Mouse (Mus musculus) left cerebral cortex, adult 18-20 months (tissue): Measurements from ENCODE around the gene Wdr43. TPM values are rescaled to one million over a fixed set of nuclear protein-coding genes. Genes with fewer than 3 reads are reported as not detected.

Experiments used
- DNase-seq, 2 experiments: peaks; one replicate each; pipeline ENCODE4 v3.0.0; 2021 to 2022; ENCODE audit warnings: low spot score in 2 of 2, mixed read lengths in 1 of 2
- total RNA-seq, 2 experiments: library from RNA; stranded (reverse); gene quantifications; 2 replicates each; pipeline ENCODE4 v1.2.3; 2021

Gene Wdr43
- total RNA-seq, 2 experiments from 2014 or later, result 23.2 to 24.5 TPM

DNA sequence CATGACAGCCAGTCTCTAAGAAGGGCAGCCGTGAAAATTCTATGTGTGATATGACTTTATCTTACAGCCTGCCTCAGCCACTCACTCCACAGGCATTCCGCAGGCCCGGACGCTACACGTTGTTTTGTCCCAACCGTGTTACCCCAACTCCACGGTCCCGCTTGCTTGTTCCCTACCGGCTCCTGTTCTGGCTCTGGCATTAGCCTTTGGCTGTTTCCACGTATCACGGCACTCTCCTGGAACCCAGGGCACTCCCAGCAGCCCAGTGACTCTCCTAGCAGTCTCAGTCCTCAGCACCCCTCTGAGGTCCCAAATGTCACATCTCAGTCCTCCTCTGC lies 82.9 kb downstream of the Wdr43 start:
- DNase-seq, result no peak

DNA sequence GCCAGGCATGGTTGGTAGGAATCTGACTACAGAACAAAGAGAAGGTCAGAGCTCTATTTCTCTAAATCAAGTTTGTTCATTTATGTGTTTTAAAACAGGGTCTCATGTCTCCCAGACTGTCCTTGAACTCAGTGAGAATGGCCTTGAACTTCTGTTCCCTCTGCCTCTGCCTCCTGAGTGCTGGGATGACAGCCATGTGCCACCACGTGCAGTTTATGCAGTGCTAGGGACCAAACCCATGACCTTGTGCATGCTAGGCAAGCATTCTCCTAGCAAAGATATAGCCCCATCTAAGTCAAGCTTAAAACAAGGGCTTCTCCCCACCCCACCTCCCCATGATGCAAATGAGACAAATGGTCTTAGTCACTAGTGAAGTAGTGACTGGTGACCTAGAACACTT lies 89.4 kb downstream of the Wdr43 start:
- no peak for DNase-seq

DNA sequence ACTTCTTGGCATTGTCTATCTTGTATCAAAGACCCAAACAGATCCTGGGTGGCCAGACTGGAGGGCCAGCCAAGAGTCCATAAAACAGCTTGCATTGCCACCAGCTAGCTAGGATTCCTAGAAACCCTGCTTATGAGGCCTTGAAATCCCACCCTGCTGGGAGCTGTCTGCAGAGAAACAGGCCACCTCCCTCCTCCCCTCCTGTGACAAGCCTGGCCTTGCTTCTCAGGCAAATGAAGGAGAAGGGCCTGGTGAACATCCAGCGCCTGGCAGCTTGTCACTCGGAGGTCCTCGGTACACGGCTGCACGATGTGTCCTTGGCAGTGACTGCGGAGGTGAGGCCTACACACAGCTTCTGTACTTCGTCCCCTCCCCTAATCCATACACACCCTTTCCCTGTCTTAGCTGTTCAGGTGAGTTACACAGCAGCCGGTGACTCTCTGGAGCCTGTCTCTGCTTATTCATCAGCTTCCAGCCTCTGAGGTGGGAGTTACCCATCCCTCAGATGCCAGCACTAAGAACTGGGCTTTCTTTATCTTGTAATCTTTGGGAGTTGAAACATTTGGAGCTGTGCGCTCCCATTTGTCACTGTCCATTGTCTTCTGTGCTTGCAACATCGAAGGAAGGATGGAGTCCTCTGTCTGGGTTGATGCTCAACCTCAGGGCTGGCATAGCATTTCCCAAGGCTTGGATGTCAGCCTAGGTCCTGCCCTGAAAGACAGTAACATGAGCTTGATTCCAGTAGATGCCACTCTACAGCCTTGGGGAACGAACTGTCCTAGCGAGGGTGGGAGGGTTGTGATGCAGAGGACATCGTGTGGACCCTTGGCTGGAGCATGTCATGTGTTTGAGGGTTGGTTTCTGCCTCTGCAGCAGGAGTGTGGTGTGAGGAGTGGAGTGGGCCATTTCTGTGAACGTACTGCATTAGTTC lies 90.1 kb downstream of the Wdr43 start:
- DNase-seq, result no peak

DNA sequence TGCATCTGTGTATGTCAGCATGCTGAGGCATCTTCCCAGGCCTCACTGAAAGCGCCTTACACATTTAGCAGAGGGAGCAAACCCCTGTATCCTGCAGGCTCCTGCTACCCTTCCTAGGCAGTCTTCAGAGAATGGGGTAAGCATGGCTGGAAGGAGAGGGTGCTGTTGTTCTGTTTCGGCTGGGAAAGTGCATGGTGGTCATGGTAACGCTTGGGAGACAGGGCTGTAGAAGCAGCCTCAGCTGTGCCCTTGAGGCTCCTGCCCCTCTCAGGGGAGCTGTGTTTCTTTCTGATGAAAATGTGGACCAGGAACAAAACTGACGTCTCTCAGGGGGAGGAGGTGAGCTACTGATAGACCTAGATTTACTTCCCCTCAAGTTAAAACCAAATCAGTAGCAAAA lies 92.0 kb downstream of the Wdr43 start:
- no peak for DNase-seq

Other genes with a start within 250 kb of the Wdr43 start
- 1 to 10 TPM in 1 of 2 experiments, under 1 TPM in 1; 0.61 to 2.5 TPM for gene Gm4707, start 156.0 kb upstream of the Wdr43 start, total RNA-seq
- gene Smchd1, start 140.6 kb upstream of the Wdr43 start, total RNA-seq, result 10 to 100 TPM; 29.2 to 33.0 TPM
- under 1 TPM in 1 of 2 experiments, not detected in 1; 0.21 TPM for gene Ndc80, start 89.0 kb upstream of the Wdr43 start, total RNA-seq
- gene Spdya, start 63.8 kb upstream of the Wdr43 start, total RNA-seq, result 1 to 10 TPM; 2.2 to 2.6 TPM
- 1 to 10 TPM; 2.7 to 3.2 TPM for gene Togaram2, start 57.4 kb downstream of the Wdr43 start, total RNA-seq
- gene Pcare, start 137.0 kb downstream of the Wdr43 start, total RNA-seq, result under 1 TPM; 0.44 to 0.45 TPM
- gene Clip4, start 152.6 kb downstream of the Wdr43 start, total RNA-seq, result 10 to 100 TPM; 72.8 to 82.4 TPM